Mouse (Mus musculus): ENCODE results near the gene Fads6. TPM values are rescaled to one million over a fixed set of nuclear protein-coding genes. Genes with fewer than 3 reads are reported as not detected.

Fads6 gene
- polyA plus RNA-seq, 1 experiment from 2014 or later, result 0.24 TPM

GRCm38 (mm10) chr11:115233526-115234290 lies 63.8 kb downstream of the Fads6 start:
- H3K9ac ChIP-seq (ENCODE audit: low read length), result no peak overlapping the region
- H3K9me3 ChIP-seq (ENCODE audit: control insufficient read depth, low read length), result no peaks in the 10 kb centered on the region
- 44% methylated on average over 20 of the region's 20 CpGs for WGBS
- H3K4me3 ChIP-seq (ENCODE audit: low read depth, low read length), result no peak overlapping the region
- no peak overlapping the region for H3K4me2 ChIP-seq (ENCODE audit: low read depth)
- peaks cover 43% of the 10 kb centered on the region for H3K4me1 ChIP-seq (ENCODE audit: control insufficient read depth, insufficient read depth, low read length)
- H3K36me3 ChIP-seq (ENCODE audit: control insufficient read depth, insufficient read depth, low read length), result no peaks in the 10 kb centered on the region
- ATAC-seq (ENCODE audit: insufficient read depth, low FRiP score, low TSS enrichment), result 0 out of 2 replicates have a peak, but pooled peaks have one; percentile 58
- H3K27ac ChIP-seq (ENCODE audit: low read depth, low read length), result no peak overlapping the region; the same call in 1 of the 2 replicates
- DNase-seq (ENCODE audit: low spot score), result peak; percentile 54
- no peaks in the 10 kb centered on the region for H3K27me3 ChIP-seq (ENCODE audit: control insufficient read depth, insufficient read depth, low read length)

DNA sequence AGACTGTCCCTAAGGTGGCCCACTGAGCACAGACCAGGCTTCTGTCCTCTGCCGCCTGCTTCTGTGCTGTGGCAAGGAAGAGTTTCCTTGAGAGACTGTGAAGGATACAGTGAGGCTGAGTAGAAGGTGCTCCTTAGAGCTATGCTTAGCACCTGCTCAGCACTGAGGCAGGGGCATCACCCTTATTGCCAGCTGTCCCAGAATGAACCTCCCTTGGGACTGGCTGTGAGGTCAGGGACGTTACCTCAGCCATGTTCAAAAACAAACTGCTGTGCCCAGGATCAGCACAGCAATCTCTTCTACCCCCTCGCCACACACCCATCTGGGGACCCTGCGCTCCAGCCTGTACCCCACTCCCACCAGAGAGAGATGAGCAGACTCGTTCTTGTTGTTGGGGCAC lies 64.6 kb downstream of the Fads6 start:
- ATAC-seq (ENCODE audit: insufficient read depth, low FRiP score, low TSS enrichment) (no peak), DNase-seq (ENCODE audit: low spot score) (no peak)
- Histone ChIP-seq H3K36me3 (ENCODE audit: control insufficient read depth, insufficient read depth, low read length) (no peaks in the 10 kb centered on the region), H3K27ac (ENCODE audit: low read depth, low read length) (no peak overlapping the region), H3K4me3 (ENCODE audit: low read depth, low read length) (no peak overlapping the region), H3K9ac (ENCODE audit: low read length) (no peak overlapping the region), H3K4me2 (ENCODE audit: low read depth) (no peak overlapping the region), H3K27me3 (ENCODE audit: control insufficient read depth, insufficient read depth, low read length) (no peaks in the 10 kb centered on the region), H3K4me1 (ENCODE audit: control insufficient read depth, insufficient read depth, low read length) (peaks cover 46% of the 10 kb centered on the region), H3K9me3 (ENCODE audit: control insufficient read depth, low read length) (no peaks in the 10 kb centered on the region)
- 79% methylated on average over 5 of the region's 5 CpGs for WGBS

- no peak overlapping the region for H3K27ac ChIP-seq (ENCODE audit: low read depth, low read length)
- H3K36me3 ChIP-seq (ENCODE audit: control insufficient read depth, insufficient read depth, low read length), result no peaks in the 10 kb centered on the region
- WGBS, result 53% methylated on average over 9 of the region's 9 CpGs
- no peaks in the 10 kb centered on the region for H3K9me3 ChIP-seq (ENCODE audit: control insufficient read depth, low read length)
- ATAC-seq (ENCODE audit: insufficient read depth, low FRiP score, low TSS enrichment) (no peak), DNase-seq (ENCODE audit: low spot score) (no peak)
- H3K9ac ChIP-seq (ENCODE audit: low read length), result no peak overlapping the region; the same call in 1 of the 2 replicates
- no peaks in the 10 kb centered on the region for H3K27me3 ChIP-seq (ENCODE audit: control insufficient read depth, insufficient read depth, low read length)
- no peak overlapping the region for H3K4me2 ChIP-seq (ENCODE audit: low read depth)
- H3K4me3 ChIP-seq (ENCODE audit: low read depth, low read length), result no peak overlapping the region
- H3K4me1 ChIP-seq (ENCODE audit: control insufficient read depth, insufficient read depth, low read length), result peaks cover 46% of the 10 kb centered on the region
Measured at GRCm38 (mm10) chr11:115231924-115232323, 65.5 kb downstream of the Fads6 start.

- Histone ChIP-seq H3K9me3 (ENCODE audit: control insufficient read depth, low read length) (no peaks in the 10 kb centered on the region), H3K4me2 (ENCODE audit: low read depth) (no peak overlapping the region), H3K36me3 (ENCODE audit: control insufficient read depth, insufficient read depth, low read length) (no peaks in the 10 kb centered on the region), H3K9ac (ENCODE audit: low read length) (no peak overlapping the region; the same call in 1 of the 2 replicates), H3K27me3 (ENCODE audit: control insufficient read depth, insufficient read depth, low read length) (no peaks in the 10 kb centered on the region), H3K4me1 (ENCODE audit: control insufficient read depth, insufficient read depth, low read length) (peaks cover 46% of the 10 kb centered on the region), H3K27ac (ENCODE audit: low read depth, low read length) (no peak overlapping the region), H3K4me3 (ENCODE audit: low read depth, low read length) (no peak overlapping the region)
- 55% methylated on average over 14 of the region's 14 CpGs for WGBS
- no peak for DNase-seq (ENCODE audit: low spot score)
- ATAC-seq (ENCODE audit: insufficient read depth, low FRiP score, low TSS enrichment), result no peak
Measured at GRCm38 (mm10) chr11:115231168-115231915, 66.1 kb downstream of the Fads6 start.

Small RNA genes lying within 50 kb of the gene (microRNA-seq; reads per million reads assigned to microRNA genes)
- not detected for gene Gm25837

Other genes with a start within 250 kb of the Fads6 start
- gene Cd300ld3, start 249.3 kb downstream of the Fads6 start, polyA plus RNA-seq (2014; fragmentation: Nextera tagmentation; extraction: Ambion mirVana), result not detected in 2 replicates
- gene Cd300e, start 235.5 kb downstream of the Fads6 start, polyA plus RNA-seq (2014; fragmentation: Nextera tagmentation; extraction: Ambion mirVana), result not detected in 2 replicates
- gene Rab37, start 206.2 kb downstream of the Fads6 start, polyA plus RNA-seq (2014; fragmentation: Nextera tagmentation; extraction: Ambion mirVana), result 1.3 and 1.9 TPM in 2 replicates
- gene Cd300lf, start 163.7 kb downstream of the Fads6 start, polyA plus RNA-seq (2014; fragmentation: Nextera tagmentation; extraction: Ambion mirVana), result not detected in 2 replicates
- 43.4 and 44.1 TPM in 2 replicates for gene Slc9a3r1, start 134.3 kb downstream of the Fads6 start, polyA plus RNA-seq (2014; fragmentation: Nextera tagmentation; extraction: Ambion mirVana)
- gene Tmem104, start 110.2 kb downstream of the Fads6 start, polyA plus RNA-seq (2014; fragmentation: Nextera tagmentation; extraction: Ambion mirVana), result 8.8 and 11.0 TPM in 2 replicates
- gene Nat9, start 109.8 kb downstream of the Fads6 start, polyA plus RNA-seq (2014; fragmentation: Nextera tagmentation; extraction: Ambion mirVana), result 20.3 and 20.8 TPM in 2 replicates
- 0.57 and 0.85 TPM in 2 replicates for gene Grin2c, start 30.4 kb downstream of the Fads6 start, polyA plus RNA-seq (2014; fragmentation: Nextera tagmentation; extraction: Ambion mirVana)
- 14.0 and 15.1 TPM in 2 replicates for gene Fdxr, start 20.6 kb downstream of the Fads6 start, polyA plus RNA-seq (2014; fragmentation: Nextera tagmentation; extraction: Ambion mirVana)
- gene Otop2, start 9.5 kb upstream of the Fads6 start, polyA plus RNA-seq (2014; fragmentation: Nextera tagmentation; extraction: Ambion mirVana), result not detected in 2 replicates
- gene Ush1g, start 24.4 kb upstream of the Fads6 start, polyA plus RNA-seq (2014; fragmentation: Nextera tagmentation; extraction: Ambion mirVana), result 0.12 TPM in 1 of 2 replicates, not detected in the other
- 0.35 and 0.37 TPM in 2 replicates for gene Otop3, start 37.1 kb upstream of the Fads6 start, polyA plus RNA-seq (2014; fragmentation: Nextera tagmentation; extraction: Ambion mirVana)
- gene Hid1, start 70.1 kb upstream of the Fads6 start, polyA plus RNA-seq (2014; fragmentation: Nextera tagmentation; extraction: Ambion mirVana), result 13.1 and 16.1 TPM in 2 replicates
- gene Cdr2l, start 84.3 kb upstream of the Fads6 start, polyA plus RNA-seq (2014; fragmentation: Nextera tagmentation; extraction: Ambion mirVana), result 18.1 and 18.5 TPM in 2 replicates
- gene Mrpl58, start 106.1 kb upstream of the Fads6 start, polyA plus RNA-seq (2014; fragmentation: Nextera tagmentation; extraction: Ambion mirVana), result 221 and 230 TPM in 2 replicates
- gene Atp5h, start 122.3 kb upstream of the Fads6 start, polyA plus RNA-seq (2014; fragmentation: Nextera tagmentation; extraction: Ambion mirVana), result 866 and 868 TPM in 2 replicates
- gene Kctd2, start 122.5 kb upstream of the Fads6 start, polyA plus RNA-seq (2014; fragmentation: Nextera tagmentation; extraction: Ambion mirVana), result 22.0 and 25.7 TPM in 2 replicates
- gene Trim80, start 142.9 kb upstream of the Fads6 start, polyA plus RNA-seq (2014; fragmentation: Nextera tagmentation; extraction: Ambion mirVana), result 0.12 TPM in 1 of 2 replicates, not detected in the other
- 0.11 and 0.22 TPM in 2 replicates for gene Slc16a5, start 164.8 kb upstream of the Fads6 start, polyA plus RNA-seq (2014; fragmentation: Nextera tagmentation; extraction: Ambion mirVana)
- 7.8 and 8.3 TPM in 2 replicates for gene Armc7, start 178.0 kb upstream of the Fads6 start, polyA plus RNA-seq (2014; fragmentation: Nextera tagmentation; extraction: Ambion mirVana)
- gene Nt5c, start 194.2 kb upstream of the Fads6 start, polyA plus RNA-seq (2014; fragmentation: Nextera tagmentation; extraction: Ambion mirVana), result 76.0 and 77.0 TPM in 2 replicates
- gene Jpt1, start 216.7 kb upstream of the Fads6 start, polyA plus RNA-seq (2014; fragmentation: Nextera tagmentation; extraction: Ambion mirVana), result 870 and 877 TPM in 2 replicates
- 1,294 and 1,337 TPM in 2 replicates for gene Sumo2, start 238.6 kb upstream of the Fads6 start, polyA plus RNA-seq (2014; fragmentation: Nextera tagmentation; extraction: Ambion mirVana)

Data from neural tube, embryonic 11.5 days (tissue).